Mouse (Mus musculus) MEL (cell line): ENCODE results near the gene Crip2. TPM values are rescaled to one million over a fixed set of nuclear protein-coding genes. Genes with fewer than 3 reads are reported as not detected.

ENCODE experiments used
- polyA plus RNA-seq, 2 experiments: library from polyadenylated mRNA; stranded (reverse) in 1 of 2; unstranded in 1 of 2; fragments of >175 nt in 1 of 2; fragments of >200 nt in 1 of 2; gene quantifications; 2 replicates each; pipeline versions ENCODE4 v1.2.1 to v1.2.4; 2012; ENCODE audit warnings: low replicate concordance in 2 of 2, low read depth in 1 of 2; ENCODE audit not compliant: insufficient read length in 2 of 2, insufficient read depth in 1 of 2, missing spikeins in 1 of 2
- total RNA-seq: library from RNA; depleted of rRNA; stranded (reverse); fragments of 300-350 nt; gene quantifications from 2 replicates; pipeline ENCODE4 v1.2.3, GENCODE M21; 2012; rRNA removed

The Crip2 gene
- total and polyA plus RNA-seq, 3 experiments: 65.2 to 261 TPM; not detected in 1

Other genes starting within 250 kb of the Crip2 start
- 0.75 and 1.0 TPM in 2 replicates for gene Jag2, start 210.5 kb upstream of the Crip2 start, total RNA-seq
- gene Jag2, start 210.5 kb upstream of the Crip2 start, polyA plus RNA-seq: 1 to 10 TPM in 1 of 2 experiments, not detected in 1; 3.9 TPM
- 19.0 and 20.1 TPM in 2 replicates for gene Nudt14, start 198.1 kb upstream of the Crip2 start, total RNA-seq
- 10 to 100 TPM in 1 of 2 experiments, not detected in 1; 61.0 TPM for gene Nudt14, start 198.1 kb upstream of the Crip2 start, polyA plus RNA-seq
- gene Btbd6, start 163.8 kb upstream of the Crip2 start, total RNA-seq: 0.88 and 1.8 TPM in 2 replicates
- gene Btbd6, start 163.8 kb upstream of the Crip2 start, polyA plus RNA-seq: 1 to 10 TPM in 1 of 2 experiments, not detected in 1; 3.0 TPM
- gene Brf1, start 139.5 kb upstream of the Crip2 start, total RNA-seq: 90.6 and 105 TPM in 2 replicates
- gene Brf1, start 139.5 kb upstream of the Crip2 start, polyA plus RNA-seq: 100 to 1,000 TPM in 1 of 2 experiments, not detected in 1; 159 TPM
- 27.7 and 29.8 TPM in 2 replicates for gene Pacs2, start 125.7 kb upstream of the Crip2 start, total RNA-seq
- gene Pacs2, start 125.7 kb upstream of the Crip2 start, polyA plus RNA-seq: 10 to 100 TPM; 62.5 to 69.7 TPM
- 0.59 and 0.65 TPM in 2 replicates for gene Tex22, start 65.7 kb upstream of the Crip2 start, total RNA-seq
- gene Tex22, start 65.7 kb upstream of the Crip2 start, polyA plus RNA-seq: under 1 TPM in 1 of 2 experiments, not detected in 1; 0.43 TPM
- gene Mta1, start 42.0 kb upstream of the Crip2 start, total RNA-seq: 99.5 and 102 TPM in 2 replicates
- gene Mta1, start 42.0 kb upstream of the Crip2 start, polyA plus RNA-seq: 100 to 1,000 TPM in 1 of 2 experiments, 10 to 100 TPM in 1; 69.0 to 410 TPM
- 419 and 438 TPM in 2 replicates for gene Crip1, start 6.1 kb downstream of the Crip2 start, total RNA-seq
- 100 to 1,000 TPM in 1 of 2 experiments, not detected in 1; 282 TPM for gene Crip1, start 6.1 kb downstream of the Crip2 start, polyA plus RNA-seq
- gene Tedc1, start 16.2 kb downstream of the Crip2 start, total RNA-seq: 40.6 and 50.7 TPM in 2 replicates
- 10 to 100 TPM in 1 of 2 experiments, not detected in 1; 74.7 TPM for gene Tedc1, start 16.2 kb downstream of the Crip2 start, polyA plus RNA-seq
- gene Tmem121, start 45.7 kb downstream of the Crip2 start, total RNA-seq: 14.4 and 17.0 TPM in 2 replicates
- 10 to 100 TPM in 1 of 2 experiments, not detected in 1; 35.2 TPM for gene Tmem121, start 45.7 kb downstream of the Crip2 start, polyA plus RNA-seq